Mouse (Mus musculus) liver, embryonic 16.5 days (tissue): ENCODE data around the gene Ntn5. TPM values are rescaled to one million over a fixed set of nuclear protein-coding genes. Genes with fewer than 3 reads are reported as not detected.
A peak's percentile ranks its signal among the peaks of the same experiment; 100 is the strongest.

ENCODE experiments used
- ATAC-seq: fragments of 200-750 bp; cut with Nextera tagmentation; 2 replicates; pipeline ENCODE4 v1.8.0; 2017; ENCODE audit warnings: low read depth, mild to moderate bottlenecking, moderate number of reproducible peaks, moderate library complexity
- H3K27ac ChIP-seq: fragments of 300-500 bp; sonication (generic); 2 replicates; pipeline ENCODE4 v1.5.1; 2014; ENCODE audit warnings: mild to moderate bottlenecking, low read length
- H3K27me3 ChIP-seq: fragments of 300-500 bp; sonication (generic); 2 replicates; pipeline ENCODE4 v1.6.1; 2014; ENCODE audit warnings: low read depth, low read length, mixed read lengths; ENCODE audit not compliant: control insufficient read depth, insufficient read depth
- H3K36me3 ChIP-seq: fragments of 300-500 bp; sonication (generic); 2 replicates; pipeline ENCODE4 v1.6.1; 2014; ENCODE audit warnings: mild to moderate bottlenecking; ENCODE audit not compliant: control insufficient read depth, insufficient read depth
- H3K4me1 ChIP-seq: fragments of 300-500 bp; sonication (generic); 2 replicates; pipeline ENCODE4 v1.6.1; 2014; ENCODE audit warnings: low read depth, low read length, mixed read lengths; ENCODE audit not compliant: control insufficient read depth
- H3K4me2 ChIP-seq: fragments of 300-500 bp; sonication (generic); 2 replicates; pipeline ENCODE4 v1.6.1; 2014; ENCODE audit warnings: low read depth, low read length, mixed read lengths
- H3K4me3 ChIP-seq: fragments of 300-500 bp; sonication (generic); 2 replicates; pipeline ENCODE4 v1.5.1; 2014; ENCODE audit warnings: low read depth, mild to moderate bottlenecking, low read length
- H3K9ac ChIP-seq: fragments of 300-500 bp; sonication (generic); 2 replicates; pipeline ENCODE4 v1.6.1; 2014; ENCODE audit warnings: low read depth, low read length
- H3K9me3 ChIP-seq: fragments of 300-500 bp; sonication (generic); replicated peaks from 2 replicates; pipeline ENCODE4 v1.6.1; 2016; ENCODE audit warnings: low read length; ENCODE audit not compliant: control insufficient read depth
- WGBS: fragments of 180-500 bp; shearing (Covaris S2); extraction: QIAGEN DNeasy Blood & Tissue Kit; methylation state at CpG from one replicate; pipeline ENCODE4 v1.1.7; 2014; ENCODE audit not compliant: insufficient replicate concordance; 5-methylcytosine and 5-hydroxymethylcytosine counted together
- polyA plus RNA-seq: library from polyadenylated mRNA; unstranded; fragments of >200 nt; fragmentation: Nextera tagmentation; extraction: Ambion mirVana; gene quantifications from 2 replicates; pipeline ENCODE4 v1.2.1, GENCODE M21; 2015

The Ntn5 gene
- polyA plus RNA-seq, 1 experiment from 2014 or later: not detected

DNA sequence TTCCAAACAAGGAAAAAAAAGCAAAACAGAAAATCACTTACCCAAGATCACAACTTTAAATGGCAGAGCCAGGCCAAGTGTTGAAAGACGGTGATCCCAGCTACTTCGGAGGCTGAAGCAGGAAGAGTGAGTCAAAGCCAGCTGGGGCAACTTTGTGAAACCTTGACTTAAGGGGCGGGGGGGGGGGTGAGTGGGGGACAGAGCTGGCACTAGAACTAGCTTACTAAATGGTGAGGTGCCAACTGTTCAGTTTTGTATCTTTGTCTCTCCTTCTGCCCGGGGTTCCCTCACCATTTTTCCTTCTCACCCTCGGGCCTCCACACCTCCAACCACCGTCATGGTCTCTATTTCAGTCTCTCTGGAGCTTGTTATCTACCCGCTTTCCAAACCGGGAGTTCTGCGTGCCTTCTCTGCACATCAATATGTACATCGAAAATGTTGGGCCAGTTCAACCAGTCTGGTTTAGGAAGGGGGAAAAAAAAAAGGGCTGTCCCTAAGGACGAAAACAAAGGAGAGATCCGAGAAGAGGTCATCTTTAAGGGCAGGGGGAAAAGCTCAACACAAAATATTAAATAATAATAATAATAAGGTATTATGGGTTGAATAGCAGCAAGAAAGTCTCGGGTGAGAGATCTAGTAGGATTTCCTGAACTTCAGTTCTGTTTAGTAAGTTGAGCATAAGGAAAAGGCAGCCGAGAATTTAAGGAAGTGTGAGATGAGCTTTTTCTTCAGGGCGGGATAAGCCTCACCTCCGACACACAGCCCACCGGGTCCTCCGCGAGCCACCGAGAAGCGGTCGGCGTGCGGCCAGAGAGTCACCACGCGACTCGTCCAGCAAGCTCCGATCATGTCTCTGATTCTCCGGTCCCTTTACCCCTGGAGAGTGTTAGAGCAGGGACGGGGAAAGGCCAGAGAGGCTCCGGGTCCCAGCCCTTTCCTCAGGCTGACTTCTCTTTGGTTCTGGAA lies 33.4 kb downstream of the Ntn5 start:
- Histone ChIP-seq H3K4me1 (peaks cover 60% of the 10 kb centered on the region), H3K9me3 (no peaks in the 10 kb centered on the region), H3K27ac (peak overlapping the region; percentile 83), H3K36me3 (peaks cover 29% of the 10 kb centered on the region), H3K9ac (peak overlapping the region; percentile 83), H3K4me3 (peak overlapping the region; percentile 87), H3K4me2 (peak overlapping the region; percentile 96), H3K27me3 (no peaks in the 10 kb centered on the region)
- ATAC-seq: peak; percentile 25
- WGBS: 6% methylated on average over 31 of the region's 31 CpGs

DNA sequence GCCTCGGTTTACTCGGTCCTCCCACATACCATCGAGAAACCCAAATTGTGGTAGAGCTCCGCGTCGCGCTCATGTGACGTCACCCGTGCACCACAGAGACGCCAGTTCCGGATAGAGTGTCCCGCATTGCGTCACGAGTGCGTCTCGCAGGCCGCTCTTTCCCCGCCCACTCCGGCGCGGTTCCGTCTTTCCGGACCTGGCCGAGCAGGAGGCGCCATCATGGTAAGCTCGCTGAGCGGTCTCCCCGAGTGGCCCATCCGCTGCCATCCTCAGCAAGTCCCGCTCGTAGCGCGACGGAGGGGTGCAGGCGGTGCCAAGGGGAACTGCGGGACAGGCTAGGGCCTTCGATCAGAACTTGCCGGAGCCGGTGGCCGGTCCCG lies 34.1 kb downstream of the Ntn5 start, which contains the start of gene Sphk2:
TSS of gene Sphk2 (minus strand) at position 85 of the 380 bp plus-strand sequence.
- Histone ChIP-seq H3K9ac (peak within 1 kb of the TSS; percentile 85), H3K4me1 (peaks cover 54% of the 10 kb centered on the region), H3K4me3 (peak within 1 kb of the TSS; percentile 87), H3K27ac (peak within 1 kb of the TSS; percentile 83), H3K27me3 (no peaks in the 10 kb centered on the region), H3K4me2 (peak within 1 kb of the TSS; percentile 96), H3K36me3 (peaks cover 26% of the 10 kb centered on the region), H3K9me3 (no peaks in the 10 kb centered on the region)
- WGBS: under 1% methylated on average over 41 of the region's 41 CpGs
- peak; percentile 72 for ATAC-seq

DNA sequence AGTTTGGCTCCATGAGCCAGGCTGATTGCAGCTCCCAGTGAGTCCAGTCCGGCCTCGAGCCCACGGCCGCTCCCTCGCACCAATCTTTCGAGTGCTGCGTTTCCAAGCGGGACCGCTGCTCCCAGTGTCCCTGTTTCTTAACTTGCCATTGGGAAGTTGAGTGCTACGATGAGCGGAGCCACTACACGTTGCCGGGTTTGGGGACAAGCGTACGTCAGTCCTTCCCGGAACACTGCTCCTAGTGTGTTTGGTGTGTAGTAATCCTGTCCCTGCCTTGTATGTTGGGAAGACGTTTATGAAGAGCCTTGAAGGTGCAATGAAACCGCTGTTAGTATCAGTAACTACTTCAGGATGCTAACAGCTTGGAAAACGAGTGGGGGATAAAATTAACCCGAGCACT lies 34.5 kb downstream of the Ntn5 start:
- peak overlapping the region; percentile 87 for H3K4me3 ChIP-seq
- peaks cover 22% of the 10 kb centered on the region for H3K36me3 ChIP-seq
- H3K4me2 ChIP-seq: peak overlapping the region; percentile 77
- no peaks in the 10 kb centered on the region for H3K9me3 ChIP-seq
- H3K27me3 ChIP-seq: no peaks in the 10 kb centered on the region
- peaks cover 50% of the 10 kb centered on the region for H3K4me1 ChIP-seq
- H3K9ac ChIP-seq: peak overlapping the region; percentile 85
- H3K27ac ChIP-seq: peak overlapping the region; percentile 71
- 0% methylated on average over 20 of the region's 20 CpGs for WGBS
- ATAC-seq: no peak

DNA sequence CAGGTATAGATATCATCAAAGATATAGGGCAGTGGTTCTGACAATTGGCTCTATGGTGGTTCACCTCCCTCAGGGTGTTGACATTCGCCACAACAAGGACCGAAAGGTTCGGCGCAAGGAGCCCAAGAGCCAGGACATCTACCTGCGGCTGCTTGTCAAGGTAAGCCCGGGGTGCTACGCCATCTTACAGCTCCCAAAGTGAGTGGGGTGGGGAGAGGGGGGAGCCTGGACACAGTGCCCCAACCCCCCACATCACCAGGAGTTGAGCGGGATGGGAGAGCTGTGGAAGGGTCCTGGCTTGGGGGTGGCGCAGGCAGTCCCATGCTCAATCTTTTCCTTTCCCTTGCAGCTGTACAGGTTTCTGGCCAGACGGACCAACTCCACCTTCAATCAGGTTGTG lies 35.4 kb downstream of the Ntn5 start:
- no peaks in the 10 kb centered on the region for H3K9me3 ChIP-seq
- ATAC-seq: no peak
- peak overlapping the region; percentile 85 for H3K9ac ChIP-seq
- H3K27me3 ChIP-seq: no peaks in the 10 kb centered on the region
- peaks cover 29% of the 10 kb centered on the region for H3K36me3 ChIP-seq
- 0 out of 2 replicates have a peak overlapping the region, but pooled peaks have one; percentile 71 for H3K27ac ChIP-seq
- 64% methylated on average over 10 of the region's 10 CpGs for WGBS
- H3K4me2 ChIP-seq: peak overlapping the region; percentile 77
- peaks cover 43% of the 10 kb centered on the region for H3K4me1 ChIP-seq
- H3K4me3 ChIP-seq: peak overlapping the region; percentile 87

DNA sequence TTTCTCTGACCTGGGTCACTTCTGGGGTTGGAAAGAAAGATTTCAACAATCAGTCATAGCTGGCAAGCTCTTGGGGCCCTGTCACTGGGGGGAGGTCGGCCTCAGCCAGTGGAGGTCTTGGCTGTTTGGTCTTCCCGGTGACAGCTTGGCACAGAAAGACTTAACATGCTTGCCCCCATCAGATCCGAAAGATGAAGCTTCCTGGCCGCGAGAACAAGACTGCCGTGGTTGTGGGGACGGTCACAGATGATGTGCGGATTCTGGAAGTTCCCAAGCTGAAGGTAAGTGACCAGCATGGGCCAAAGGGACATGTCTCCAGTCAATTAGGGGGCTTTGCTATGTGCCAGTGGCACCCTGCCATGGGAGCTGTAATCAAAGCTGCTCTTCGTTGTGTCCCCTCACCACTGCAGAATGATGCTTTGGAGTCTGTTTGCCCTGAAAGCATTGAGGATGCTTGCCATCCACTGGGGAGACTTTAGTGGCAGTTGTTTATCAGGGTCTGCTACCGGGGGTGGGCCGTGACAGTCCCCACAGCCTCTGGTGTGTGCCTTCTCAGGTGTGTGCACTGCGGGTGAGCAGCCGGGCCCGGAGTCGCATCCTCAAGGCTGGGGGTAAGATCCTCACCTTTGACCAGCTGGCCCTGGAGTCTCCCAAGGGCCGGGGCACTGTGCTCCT lies 36.1 kb downstream of the Ntn5 start:
- H3K27ac ChIP-seq: no peak overlapping the region
- H3K4me1 ChIP-seq: peaks cover 36% of the 10 kb centered on the region

DNA sequence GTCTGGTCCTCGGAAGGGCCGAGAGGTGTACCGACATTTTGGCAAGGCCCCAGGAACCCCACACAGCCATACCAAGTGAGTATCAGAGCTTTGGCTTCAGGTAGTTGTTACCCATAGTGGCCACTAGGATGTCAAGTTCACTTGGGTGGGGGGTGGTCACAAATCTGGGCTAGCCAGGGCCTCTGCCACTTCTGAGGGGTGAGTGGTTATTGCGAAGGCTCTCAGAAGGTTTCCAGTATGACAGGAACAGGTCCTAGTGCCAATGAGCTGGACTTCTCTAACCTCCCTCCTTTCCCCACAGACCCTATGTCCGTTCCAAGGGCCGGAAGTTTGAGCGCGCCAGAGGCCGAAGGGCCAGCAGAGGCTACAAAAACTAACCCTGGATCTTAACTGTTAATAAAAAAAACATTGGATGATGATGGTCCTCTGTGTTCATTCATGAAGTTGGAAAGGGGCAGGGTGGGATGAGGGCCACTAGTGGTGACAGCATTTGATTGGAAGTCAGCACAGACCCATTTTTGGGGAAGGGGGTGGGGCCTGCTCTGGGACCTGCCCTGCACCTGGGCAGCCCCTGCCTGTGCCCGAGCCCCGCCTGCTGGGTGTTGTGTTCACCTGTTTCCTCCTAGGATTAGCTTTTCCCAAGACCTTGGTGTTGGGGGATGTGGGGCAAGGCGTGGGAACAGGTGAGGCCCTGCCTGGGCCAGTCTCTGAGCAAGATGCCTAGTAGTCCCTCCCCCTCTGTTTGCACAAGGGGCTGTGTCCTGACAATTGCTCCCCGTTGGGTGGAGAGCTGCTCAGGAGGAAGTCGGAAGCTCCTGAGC lies 36.8 kb downstream of the Ntn5 start, which contains the start of gene Fam83e:
TSS of gene Fam83e (plus strand) at position 800 of the 821 bp plus-strand sequence.
- ATAC-seq: no peak
- H3K27me3 ChIP-seq: no peaks in the 10 kb centered on the region
- peaks cover 35% of the 10 kb centered on the region for H3K36me3 ChIP-seq
- no peak within 1 kb of the TSS for H3K4me3 ChIP-seq
- H3K9me3 ChIP-seq: no peaks in the 10 kb centered on the region
- 79% methylated on average over 14 of the region's 14 CpGs for WGBS
- no peak within 1 kb of the TSS for H3K27ac ChIP-seq
- no peak within 1 kb of the TSS for H3K9ac ChIP-seq
- peaks cover 33% of the 10 kb centered on the region for H3K4me1 ChIP-seq
- no peak within 1 kb of the TSS for H3K4me2 ChIP-seq

More for the DNA sequence above, 36.1 kb downstream of the Ntn5 start:
- WGBS: 89% methylated on average over 15 of the region's 16 CpGs
- Histone ChIP-seq H3K4me3 (no peak overlapping the region), H3K9ac (no peak overlapping the region; the same call in 1 of the 2 replicates), H3K36me3 (peaks cover 31% of the 10 kb centered on the region), H3K9me3 (no peaks in the 10 kb centered on the region), H3K4me2 (peak overlapping the region; percentile 77), H3K27me3 (no peaks in the 10 kb centered on the region)
- ATAC-seq: no peak

DNA sequence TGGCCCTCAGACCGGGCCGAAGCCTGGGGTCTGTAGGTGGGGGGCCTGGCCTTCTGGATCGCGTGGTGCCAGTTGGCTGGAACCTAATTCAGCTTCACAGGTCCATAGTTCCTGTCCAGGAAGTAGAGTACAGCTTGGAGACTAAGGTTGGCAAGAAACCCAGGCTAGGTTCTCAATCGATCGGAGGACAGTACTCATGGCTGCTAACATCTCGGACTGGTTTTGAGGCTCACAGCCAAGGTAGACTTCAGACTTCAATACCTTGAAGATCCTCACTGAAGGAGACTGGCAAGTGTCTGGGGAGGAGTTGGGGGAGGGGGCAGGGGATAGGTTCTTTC lies 37.4 kb downstream of the Ntn5 start:
- H3K4me2 ChIP-seq: no peak overlapping the region
- WGBS: 77% methylated on average over 7 of the region's 7 CpGs
- H3K4me1 ChIP-seq: peaks cover 27% of the 10 kb centered on the region
- no peak overlapping the region for H3K27ac ChIP-seq
- H3K9ac ChIP-seq: no peak overlapping the region
- H3K27me3 ChIP-seq: no peaks in the 10 kb centered on the region
- H3K9me3 ChIP-seq: no peaks in the 10 kb centered on the region
- no peak for ATAC-seq
- H3K4me3 ChIP-seq: no peak overlapping the region
- H3K36me3 ChIP-seq: peaks cover 35% of the 10 kb centered on the region

DNA sequence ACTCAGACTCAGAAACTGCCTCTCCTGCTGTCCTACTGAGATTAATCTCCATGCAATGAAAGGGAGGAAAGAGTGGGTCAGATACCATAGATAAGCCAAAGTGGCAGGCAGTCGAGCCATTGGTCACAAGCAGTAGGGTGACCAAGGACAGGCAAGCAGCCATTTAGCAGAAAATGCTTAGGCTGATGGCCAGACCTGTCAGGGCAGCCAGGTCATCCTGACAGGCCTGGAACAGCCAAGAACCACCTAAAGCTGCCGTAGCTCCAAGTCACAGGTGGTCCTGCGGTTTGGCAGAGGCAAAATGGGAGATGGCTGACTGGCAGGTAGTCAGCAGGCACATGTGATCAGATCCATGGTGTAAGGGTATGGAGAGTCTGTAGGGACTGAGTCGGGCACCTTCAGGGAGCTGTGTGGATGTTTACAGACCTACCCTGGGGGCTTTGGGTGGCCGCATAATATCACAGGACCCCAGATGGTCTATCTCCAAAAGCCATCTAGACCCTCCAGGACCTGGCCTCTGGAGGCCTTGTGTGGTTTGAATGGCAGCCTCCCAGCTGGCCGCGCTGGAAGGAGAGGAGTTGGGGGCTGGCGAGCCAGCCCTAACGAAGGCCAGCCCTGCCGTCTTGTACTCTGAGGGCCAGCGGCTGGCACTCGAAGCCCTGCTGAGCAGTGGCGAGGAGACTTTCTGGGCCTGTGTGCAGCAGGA lies 38.0 kb downstream of the Ntn5 start:
- Histone ChIP-seq H3K4me3 (no peak overlapping the region), H3K4me1 (peaks cover 21% of the 10 kb centered on the region), H3K4me2 (no peak overlapping the region), H3K9ac (no peak overlapping the region), H3K27me3 (no peaks in the 10 kb centered on the region), H3K36me3 (peaks cover 35% of the 10 kb centered on the region), H3K27ac (no peak overlapping the region), H3K9me3 (no peaks in the 10 kb centered on the region)
- WGBS: 66% methylated on average over 13 of the region's 13 CpGs
- ATAC-seq: no peak
